Mouse (Mus musculus) heart, embryonic 10.5 days (tissue): ENCODE measurements around the gene Nf1. TPM values are rescaled to one million over a fixed set of nuclear protein-coding genes. Genes with fewer than 3 reads are reported as not detected.
A peak's percentile ranks its signal among the peaks of the same experiment; 100 is the strongest.

Experiments used
- DNase-seq: peaks from one replicate; pipeline ENCODE4 v3.0.0-alpha.2; 2017; ENCODE audit warnings: low spot score
- H3K27ac ChIP-seq: fragments of 300-500 bp; sonication (generic); 2 replicates; pipeline ENCODE4 v1.5.1; 2016; ENCODE audit warnings: mild to moderate bottlenecking
- H3K27me3 ChIP-seq: fragments of 300-500 bp; sonication (generic); 2 replicates; pipeline ENCODE4 v1.6.1; 2016; ENCODE audit warnings: mild to moderate bottlenecking; ENCODE audit not compliant: poor library complexity, insufficient read depth, severe bottlenecking
- H3K36me3 ChIP-seq: fragments of 300-500 bp; sonication (generic); 2 replicates; pipeline ENCODE4 v1.6.1; 2016; ENCODE audit warnings: mild to moderate bottlenecking, moderate library complexity
- H3K4me1 ChIP-seq: fragments of 300-500 bp; sonication (generic); 2 replicates; pipeline ENCODE4 v1.6.1; 2016; ENCODE audit warnings: mild to moderate bottlenecking
- H3K4me3 ChIP-seq: fragments of 300-500 bp; sonication (generic); 2 replicates; pipeline ENCODE4 v1.5.1; 2016; ENCODE audit warnings: mild to moderate bottlenecking, moderate library complexity
- H3K9me3 ChIP-seq: fragments of 300-500 bp; sonication (generic); 2 replicates; pipeline ENCODE4 v1.6.1; 2016; ENCODE audit warnings: mild to moderate bottlenecking, moderate library complexity
- WGBS: fragments of 180-500 bp; shearing (Covaris S2); methylation state at CpG from one replicate; pipeline ENCODE4 v1.1.7; 2016; 5-methylcytosine and 5-hydroxymethylcytosine counted together
- polyA plus RNA-seq: library from polyadenylated mRNA; unstranded; fragments of >200 nt; fragmentation: Nextera tagmentation; extraction: Ambion mirVana; gene quantifications from 2 replicates; pipeline ENCODE4 v1.2.1, GENCODE M21; 2016

The Nf1 gene
- polyA plus RNA-seq, 1 experiment from 2014 or later = 5.1 TPM

- H3K27me3 ChIP-seq = no peaks in the 10 kb centered on the region
- no peaks in the 10 kb centered on the region for H3K9me3 ChIP-seq
- 70% methylated on average over 5 of the region's 5 CpGs for WGBS
- H3K4me3 ChIP-seq = no peak overlapping the region
- peaks cover 13% of the 10 kb centered on the region; the same call in 1 of the 2 replicates for H3K36me3 ChIP-seq
- DNase-seq = no peak
- H3K27ac ChIP-seq = no peak overlapping the region
- H3K4me1 ChIP-seq = peaks cover 8% of the 10 kb centered on the region
Observed at GRCm38 (mm10) chr11:79527739-79528384, 188.4 kb downstream of the Nf1 start.

GRCm38 (mm10) chr11:79528601-79529000 is 189.1 kb downstream of the Nf1 start:
- H3K36me3 ChIP-seq = peaks cover 16% of the 10 kb centered on the region; the same call in 1 of the 2 replicates
- no peaks in the 10 kb centered on the region for H3K27me3 ChIP-seq
- H3K27ac ChIP-seq = no peak overlapping the region
- DNase-seq = no peak
- WGBS = 95% methylated on average over 3 of the region's 3 CpGs
- peaks cover 16% of the 10 kb centered on the region for H3K4me1 ChIP-seq
- no peaks in the 10 kb centered on the region for H3K9me3 ChIP-seq
- H3K4me3 ChIP-seq = no peak overlapping the region

DNA sequence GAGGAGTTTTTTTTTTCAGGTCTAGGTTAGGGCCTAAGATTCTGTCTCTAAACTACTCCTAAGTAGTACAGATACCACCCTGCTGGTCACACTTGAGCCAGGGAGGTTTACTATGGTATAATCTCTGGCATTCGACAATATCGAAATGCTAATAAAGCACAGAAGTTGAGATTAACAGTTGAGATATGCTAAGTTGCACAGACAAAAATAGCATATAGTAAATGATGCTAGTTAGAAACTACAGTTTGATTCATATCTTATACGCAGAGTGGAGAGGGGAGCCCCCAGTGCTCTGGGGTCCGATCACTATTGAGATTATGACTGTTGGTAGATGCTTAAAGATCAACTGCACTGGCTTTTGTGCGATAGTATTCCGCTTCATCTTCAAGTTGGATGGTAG is 189.7 kb downstream of the Nf1 start:
- H3K36me3 ChIP-seq = peaks cover 16% of the 10 kb centered on the region; the same call in 1 of the 2 replicates
- no peak overlapping the region for H3K27ac ChIP-seq
- H3K27me3 ChIP-seq = no peaks in the 10 kb centered on the region
- no peak for DNase-seq
- peaks cover 20% of the 10 kb centered on the region for H3K4me1 ChIP-seq
- H3K4me3 ChIP-seq = no peak overlapping the region
- whole genome bisulfite sequencing = 92% methylated on average over 6 of the region's 6 CpGs
- H3K9me3 ChIP-seq = no peaks in the 10 kb centered on the region

- peaks cover 16% of the 10 kb centered on the region; the same call in 1 of the 2 replicates for H3K36me3 ChIP-seq
Observed at GRCm38 (mm10) chr11:79529736-79530135, 190.2 kb downstream of the Nf1 start.

GRCm38 (mm10) chr11:79530333-79530761 is 190.9 kb downstream of the Nf1 start, which contains the start of the genes Evi2 and Evi2a:
Evi2 (minus strand) TSS chr11:79530589.
Evi2a (minus strand) TSS chr11:79530609.
- peaks cover 20% of the 10 kb centered on the region for H3K4me1 ChIP-seq
- WGBS = 86% methylated on average over 7 of the region's 7 CpGs
- H3K4me3 ChIP-seq = no peak within 1 kb of the TSS
- no peaks in the 10 kb centered on the region for H3K9me3 ChIP-seq
- no peaks in the 10 kb centered on the region for H3K27me3 ChIP-seq
- no peak within 1 kb of the TSS for H3K27ac ChIP-seq
- no peak for DNase-seq
- peaks cover 16% of the 10 kb centered on the region; the same call in 1 of the 2 replicates for H3K36me3 ChIP-seq

More at GRCm38 (mm10) chr11:79529736-79530135, 190.2 kb downstream of the Nf1 start:
- Histone ChIP-seq H3K27me3 (no peaks in the 10 kb centered on the region), H3K4me3 (no peak overlapping the region), H3K9me3 (no peaks in the 10 kb centered on the region), H3K4me1 (peaks cover 20% of the 10 kb centered on the region), H3K27ac (no peak overlapping the region)
- 88% methylated on average over 2 of the region's 2 CpGs for WGBS
- no peak for DNase-seq

- WGBS = 89% methylated on average over 11 of the region's 11 CpGs
- no peak overlapping the region for H3K27ac ChIP-seq
- peaks cover 19% of the 10 kb centered on the region; the same call in 1 of the 2 replicates for H3K36me3 ChIP-seq
- no peak overlapping the region for H3K4me3 ChIP-seq
- no peaks in the 10 kb centered on the region for H3K9me3 ChIP-seq
- no peaks in the 10 kb centered on the region for H3K27me3 ChIP-seq
- DNase-seq = no peak
- peaks cover 20% of the 10 kb centered on the region for H3K4me1 ChIP-seq
Observed at GRCm38 (mm10) chr11:79530774-79531173, 191.3 kb downstream of the Nf1 start.

DNA sequence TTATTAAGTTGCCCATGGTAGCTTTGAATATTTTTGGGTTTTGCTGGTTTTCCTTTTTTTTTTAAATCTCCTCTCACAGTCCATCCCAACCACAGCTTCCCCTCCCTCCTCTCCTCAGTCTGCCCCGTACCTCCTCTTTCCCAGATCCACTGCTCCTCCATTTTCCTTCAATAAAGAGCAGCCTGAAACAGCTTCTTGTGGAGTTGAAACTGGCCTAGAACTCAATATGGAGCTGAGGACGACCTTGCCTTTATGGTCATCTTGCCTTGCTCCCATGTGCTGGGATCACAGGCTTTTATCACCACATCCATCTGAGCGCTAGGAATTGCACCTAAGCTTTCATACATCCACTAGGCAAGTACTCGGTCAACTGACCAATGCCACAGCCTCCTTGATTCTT is 192.0 kb downstream of the Nf1 start:
- H3K4me3 ChIP-seq = no peak overlapping the region
- DNase-seq = no peak
- H3K27ac ChIP-seq = no peak overlapping the region
- WGBS = 88% methylated on average over 4 of the region's 4 CpGs
- peaks cover 20% of the 10 kb centered on the region for H3K4me1 ChIP-seq
- peaks cover 23% of the 10 kb centered on the region; the same call in 1 of the 2 replicates for H3K36me3 ChIP-seq
- H3K27me3 ChIP-seq = no peaks in the 10 kb centered on the region
- no peaks in the 10 kb centered on the region for H3K9me3 ChIP-seq

- H3K4me3 ChIP-seq = no peak overlapping the region
- WGBS = 38% methylated on average over 6 of the region's 6 CpGs
- no peaks in the 10 kb centered on the region for H3K27me3 ChIP-seq
- no peak overlapping the region for H3K27ac ChIP-seq
- peaks cover 13% of the 10 kb centered on the region for H3K4me1 ChIP-seq
- H3K9me3 ChIP-seq = no peaks in the 10 kb centered on the region
- peak; percentile 81 for DNase-seq
- H3K36me3 ChIP-seq = peaks cover 24% of the 10 kb centered on the region; the same call in 1 of the 2 replicates
Observed at GRCm38 (mm10) chr11:79533311-79533710, 193.8 kb downstream of the Nf1 start.

GRCm38 (mm10) chr11:79533950-79534690 is 194.6 kb downstream of the Nf1 start:
- Histone ChIP-seq H3K27ac (no peak overlapping the region), H3K4me1 (peaks cover 13% of the 10 kb centered on the region), H3K4me3 (no peak overlapping the region), H3K36me3 (peaks cover 27% of the 10 kb centered on the region), H3K27me3 (no peaks in the 10 kb centered on the region), H3K9me3 (no peaks in the 10 kb centered on the region)
- DNase-seq = no peak
- 83% methylated on average over 8 of the region's 8 CpGs for WGBS

GRCm38 (mm10) chr11:79535554-79535953 is 196.1 kb downstream of the Nf1 start:
- Histone ChIP-seq H3K4me1 (peaks cover 13% of the 10 kb centered on the region), H3K4me3 (no peak overlapping the region), H3K27ac (no peak overlapping the region), H3K27me3 (no peaks in the 10 kb centered on the region), H3K36me3 (peaks cover 38% of the 10 kb centered on the region), H3K9me3 (no peaks in the 10 kb centered on the region)
- DNase-seq = no peak
- WGBS = 84% methylated on average over 4 of the region's 4 CpGs

GRCm38 (mm10) chr11:79536293-79536692 is 196.8 kb downstream of the Nf1 start:
- no peak for DNase-seq
- Histone ChIP-seq H3K27me3 (no peaks in the 10 kb centered on the region), H3K9me3 (no peaks in the 10 kb centered on the region), H3K36me3 (peaks cover 42% of the 10 kb centered on the region), H3K4me1 (peaks cover 13% of the 10 kb centered on the region), H3K27ac (no peak overlapping the region), H3K4me3 (no peak overlapping the region)
- WGBS = 87% methylated on average over 3 of the region's 3 CpGs

GRCm38 (mm10) chr11:79552622-79553021 is 213.1 kb downstream of the Nf1 start:
- Histone ChIP-seq H3K4me3 (no peak overlapping the region), H3K27ac (no peak overlapping the region), H3K9me3 (no peaks in the 10 kb centered on the region), H3K27me3 (no peaks in the 10 kb centered on the region), H3K36me3 (peaks cover 81% of the 10 kb centered on the region), H3K4me1 (no peaks in the 10 kb centered on the region; the same call in 1 of the 2 replicates)
- 59% methylated on average over 1 of the region's 1 CpGs for WGBS
- DNase-seq = no peak

DNA sequence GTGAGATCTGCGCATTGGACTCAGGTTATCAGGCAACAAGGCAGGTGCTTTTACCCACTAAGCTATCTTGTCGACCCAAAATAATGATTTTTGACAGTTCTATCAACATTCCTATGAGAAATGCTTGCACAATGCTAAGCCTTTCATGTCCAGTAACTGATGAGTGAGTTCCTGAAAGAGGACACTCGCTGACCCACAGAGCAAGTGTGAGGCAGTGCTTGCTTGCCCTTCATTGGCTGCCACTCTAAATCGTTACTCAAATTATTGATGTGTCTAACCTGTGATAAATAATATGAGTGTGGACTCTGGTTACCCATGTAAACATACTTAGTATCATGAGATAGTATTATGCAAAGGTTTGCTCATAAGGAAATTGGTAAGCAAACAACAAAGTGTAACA is 221.0 kb downstream of the Nf1 start:
- no peaks in the 10 kb centered on the region for H3K27me3 ChIP-seq
- H3K36me3 ChIP-seq = peaks cover 74% of the 10 kb centered on the region
- no peak overlapping the region for H3K4me3 ChIP-seq
- 92% methylated on average over 4 of the region's 4 CpGs for WGBS
- H3K4me1 ChIP-seq = no peaks in the 10 kb centered on the region
- H3K9me3 ChIP-seq = no peaks in the 10 kb centered on the region
- no peak for DNase-seq
- no peak overlapping the region for H3K27ac ChIP-seq
